Mouse (Mus musculus) stomach, postnatal 0 days (tissue): ENCODE measurements around the gene Sgcg. TPM values are rescaled to one million over a fixed set of nuclear protein-coding genes. Genes with fewer than 3 reads are reported as not detected.
A peak's percentile ranks its signal among the peaks of the same experiment; 100 is the strongest.

Experiments
- ATAC-seq: fragments of 200-750 bp; cut with Nextera tagmentation; 2 replicates; pipeline ENCODE4 v1.8.0; 2017; ENCODE audit not compliant: low FRiP score, low TSS enrichment
- DNase-seq: peaks from one replicate; pipeline ENCODE4 v3.0.0-alpha.2; 2016; ENCODE audit warnings: low spot score
- H3K27ac ChIP-seq: fragments of 300-500 bp; sonication (generic); replicated peaks from 2 replicates; pipeline ENCODE4 v1.5.1; 2014; ENCODE audit warnings: mild to moderate bottlenecking, control low read depth
- H3K27me3 ChIP-seq: fragments of 300-500 bp; sonication (generic); 2 replicates; pipeline ENCODE4 v1.6.1; 2014; ENCODE audit warnings: low read length; ENCODE audit not compliant: control insufficient read depth, insufficient read depth
- H3K36me3 ChIP-seq: fragments of 300-500 bp; sonication (generic); 2 replicates; pipeline ENCODE4 v1.6.1; 2014; ENCODE audit warnings: low read length, mixed read lengths; ENCODE audit not compliant: control insufficient read depth, insufficient read depth
- H3K4me1 ChIP-seq: fragments of 300-500 bp; sonication (generic); replicated peaks from 2 replicates; pipeline ENCODE4 v1.6.1; 2014; ENCODE audit warnings: antibody characterized with exemption; ENCODE audit not compliant: control insufficient read depth, insufficient read depth
- H3K4me2 ChIP-seq: fragments of 300-500 bp; sonication (generic); replicated peaks from 2 replicates; pipeline ENCODE4 v1.6.1; 2014; ENCODE audit warnings: low read depth, mild to moderate bottlenecking, control low read depth, moderate library complexity
- H3K4me3 ChIP-seq: fragments of 300-500 bp; sonication (generic); 2 replicates; pipeline ENCODE4 v1.5.1; 2014; ENCODE audit warnings: low read depth, low read length, control low read depth
- H3K9ac ChIP-seq: fragments of 300-500 bp; sonication (generic); 2 replicates; pipeline ENCODE4 v1.6.1; 2014; ENCODE audit warnings: mild to moderate bottlenecking, low read length, control low read depth, mixed read lengths
- H3K9me3 ChIP-seq: fragments of 300-500 bp; sonication (generic); 2 replicates; pipeline ENCODE4 v1.6.1; 2016; ENCODE audit warnings: low read length; ENCODE audit not compliant: control insufficient read depth
- CTCF ChIP-seq: IDR thresholded peaks from 2 replicates; pipeline ENCODE4 v1.5.1; 2016; ENCODE audit warnings: antibody characterized with exemption, low read depth, mild to moderate bottlenecking, moderate library complexity
- EP300 ChIP-seq: optimal IDR thresholded peaks from 2 replicates; pipeline ENCODE3; 2016; ENCODE audit warnings: antibody characterized with exemption
- WGBS: fragments of 180-500 bp; shearing (Covaris S2); extraction: QIAGEN DNeasy Blood & Tissue Kit; methylation state at CpG from one replicate; pipeline ENCODE4 v1.1.7; 2014; 5-methylcytosine and 5-hydroxymethylcytosine counted together
- polyA plus RNA-seq: library from polyadenylated mRNA; unstranded; fragments of >200 nt; fragmentation: Nextera tagmentation; extraction: Ambion mirVana; gene quantifications from 2 replicates; pipeline ENCODE4 v1.2.1, GENCODE M21; 2015

The Sgcg gene
- polyA plus RNA-seq, 1 experiment from 2014 or later, result 2.9 TPM

DNA sequence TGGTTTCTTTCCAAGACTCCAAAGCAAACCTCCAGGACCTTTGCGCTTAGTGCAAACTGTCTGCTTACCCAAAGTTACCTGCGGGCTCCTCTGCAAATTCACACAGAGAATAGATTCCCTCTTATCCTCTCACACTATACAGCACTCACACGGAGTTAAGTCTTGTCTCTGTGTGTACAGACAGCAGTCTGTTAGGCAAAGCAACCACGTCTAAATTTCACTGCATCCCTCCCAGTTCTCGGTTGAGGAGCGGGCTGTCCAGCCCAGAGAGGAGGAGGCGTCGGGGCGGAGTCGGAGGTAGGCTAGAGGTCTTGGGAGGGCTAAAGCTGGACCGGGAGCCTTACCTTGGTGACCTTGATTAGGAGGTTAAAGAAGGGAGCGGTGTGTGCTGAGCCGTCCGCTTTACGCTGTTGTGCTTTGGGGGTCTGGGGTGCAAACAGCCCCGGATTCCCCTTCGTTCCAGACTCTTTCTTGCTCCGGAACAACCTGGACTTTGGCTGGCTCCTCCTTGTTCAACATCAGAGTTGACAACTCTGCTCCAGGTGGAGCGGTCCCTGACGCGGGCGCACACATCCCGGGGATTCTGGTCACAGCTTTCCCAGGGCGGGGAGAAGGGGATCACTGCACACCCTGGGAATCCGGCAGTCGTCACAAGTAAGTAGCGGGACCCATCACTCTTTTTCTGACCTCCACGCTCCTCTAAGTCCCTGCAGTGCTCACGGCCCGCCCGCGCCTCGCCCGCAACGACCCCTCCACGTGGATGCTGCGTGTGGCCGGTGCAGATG is 16.3 kb upstream of the Sgcg start:
- peak; percentile 22 for DNase-seq
- H3K4me3 ChIP-seq, result peak overlapping the region; percentile 22; the same call in 1 of the 2 replicates
- no peaks in the 10 kb centered on the region for H3K9me3 ChIP-seq
- TF ChIP-seq CTCF, result no peak
- TF ChIP-seq EP300, result no peak
- WGBS, result 11% methylated on average over 38 of the region's 38 CpGs
- no peaks in the 10 kb centered on the region for H3K4me1 ChIP-seq
- peak; percentile 42; the same call in 1 of the 2 replicates for ATAC-seq
- H3K9ac ChIP-seq, result no peak overlapping the region
- peak overlapping the region; percentile 42 for H3K4me2 ChIP-seq
- no peaks in the 10 kb centered on the region; the same call in 1 of the 2 replicates for H3K36me3 ChIP-seq
- peaks cover 2% of the 10 kb centered on the region; the same call in 1 of the 2 replicates for H3K27me3 ChIP-seq
- no peak overlapping the region for H3K27ac ChIP-seq

DNA sequence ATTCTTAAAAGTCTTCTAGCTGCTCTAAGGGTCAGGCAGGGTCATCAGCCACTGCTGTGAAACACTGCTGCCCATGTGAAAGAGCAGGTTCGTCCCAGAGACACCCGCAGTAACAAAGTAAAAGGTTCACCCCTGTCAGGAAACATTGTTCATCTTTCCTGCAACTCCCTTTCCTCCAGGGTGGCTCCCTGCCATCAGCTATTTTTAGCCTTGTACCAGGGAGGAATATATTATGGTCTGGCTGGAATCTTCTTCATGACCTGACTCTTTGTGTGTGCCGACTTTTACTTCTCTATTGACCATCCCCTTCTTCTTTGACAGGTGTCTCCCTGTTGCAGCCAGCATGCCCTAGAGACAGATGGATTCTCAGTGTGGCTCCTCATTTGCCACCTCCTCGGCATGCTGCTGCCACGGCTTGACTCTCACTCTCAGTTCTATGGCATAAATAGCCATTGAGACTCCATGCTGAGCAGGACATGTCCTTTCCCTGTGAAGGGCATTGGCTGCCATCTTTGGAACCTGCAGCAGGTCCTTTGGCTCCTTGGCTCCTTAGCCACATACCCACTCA is 9.7 kb upstream of the Sgcg start:
- ATAC-seq (no peak), DNase-seq (no peak)
- no peak for TF ChIP-seq CTCF
- no peak for TF ChIP-seq EP300
- Histone ChIP-seq H3K4me3 (no peak overlapping the region), H3K9me3 (no peaks in the 10 kb centered on the region), H3K4me2 (no peak overlapping the region), H3K36me3 (no peaks in the 10 kb centered on the region), H3K4me1 (no peaks in the 10 kb centered on the region), H3K27me3 (no peaks in the 10 kb centered on the region), H3K27ac (no peak overlapping the region), H3K9ac (no peak overlapping the region)
- 51% methylated on average over 5 of the region's 5 CpGs for WGBS

DNA sequence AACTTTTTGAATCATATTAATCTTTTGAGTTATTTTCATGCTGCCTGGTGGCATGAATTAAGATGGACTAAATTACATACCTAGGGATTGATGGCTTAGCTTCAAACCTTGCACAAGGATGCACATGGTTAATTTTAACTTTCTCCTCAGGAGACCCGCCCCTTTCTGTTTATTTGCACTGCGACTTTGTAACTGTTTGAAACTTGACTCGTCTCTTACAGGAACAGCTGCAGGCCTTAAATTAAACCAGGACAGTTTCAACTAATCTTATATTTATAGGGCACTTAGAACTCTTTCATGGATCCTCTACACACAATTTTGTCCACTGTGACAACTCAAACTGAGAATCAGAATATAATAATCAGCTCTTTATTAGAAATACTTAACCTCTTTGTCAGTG is 794 bp upstream of the Sgcg start:
- TF ChIP-seq EP300, result no peak
- TF ChIP-seq CTCF, result no peak
- Histone ChIP-seq H3K9ac (no peak overlapping the region), H3K4me1 (no peaks in the 10 kb centered on the region), H3K27me3 (no peaks in the 10 kb centered on the region), H3K36me3 (no peaks in the 10 kb centered on the region), H3K4me3 (no peak overlapping the region), H3K27ac (no peak overlapping the region), H3K9me3 (no peaks in the 10 kb centered on the region), H3K4me2 (no peak overlapping the region)
- WGBS, result 19% methylated on average over 3 of the region's 3 CpGs
- ATAC-seq, result no peak
- DNase-seq, result no peak

- no peak overlapping the region for H3K9ac ChIP-seq
- H3K36me3 ChIP-seq, result no peaks in the 10 kb centered on the region
- H3K4me2 ChIP-seq, result no peak overlapping the region
- no peak overlapping the region for H3K4me3 ChIP-seq
- TF ChIP-seq CTCF, result no peak
- no peak for TF ChIP-seq EP300
- H3K27ac ChIP-seq, result no peak overlapping the region
- no peaks in the 10 kb centered on the region for H3K4me1 ChIP-seq
- ATAC-seq, result no peak
- no peak for DNase-seq
- WGBS, result 84% methylated on average over 15 of the region's 15 CpGs
- no peaks in the 10 kb centered on the region for H3K27me3 ChIP-seq
- 0 out of 2 replicates have a peak, but pooled peaks cover 2% of the 10 kb centered on the region for H3K9me3 ChIP-seq
These were observed 5.5 kb downstream of the Sgcg start for GRCm38 (mm10) chr14:61252596-61253388.

- no peaks in the 10 kb centered on the region for H3K36me3 ChIP-seq
- no peaks in the 10 kb centered on the region for H3K4me1 ChIP-seq
- ATAC-seq (no peak), DNase-seq (no peak)
- H3K9ac ChIP-seq, result no peak overlapping the region
- H3K27me3 ChIP-seq, result no peaks in the 10 kb centered on the region
- no peak overlapping the region for H3K4me3 ChIP-seq
- no peak overlapping the region for H3K4me2 ChIP-seq
- 0 out of 2 replicates have a peak, but pooled peaks cover 2% of the 10 kb centered on the region for H3K9me3 ChIP-seq
- WGBS, result 65% methylated on average over 3 of the region's 3 CpGs
- no peak overlapping the region for H3K27ac ChIP-seq
- TF ChIP-seq EP300 (no peak), CTCF (no peak)
These were observed 11.8 kb downstream of the Sgcg start for GRCm38 (mm10) chr14:61246444-61246843.
